Mouse (Mus musculus): ENCODE results near the gene Map3k11. TPM values are rescaled to one million over a fixed set of nuclear protein-coding genes. Genes with fewer than 3 reads are reported as not detected.

The Map3k11 gene
- total RNA-seq, 2 experiments from 2014 or later, result 16.1 to 17.2 TPM

GRCm38 (mm10) chr19:5704163-5704800 is 15.7 kb downstream of the Map3k11 start, which contains the start of gene Kcnk7:
Gene Kcnk7 (plus strand): TSS chr19:5704367.
- DNase-seq (ENCODE audit: low spot score in 2 of 2), result peak in 1 of 2 experiments; percentile 61
- intact Hi-C loops (cut with DNase I), result no loop called here

GRCm38 (mm10) chr19:5704801-5705571 is 16.4 kb downstream of the Map3k11 start:
- intact Hi-C loops (cut with DNase I), result no loop called here
- no peak for DNase-seq (ENCODE audit: low spot score in 2 of 2)

DNA sequence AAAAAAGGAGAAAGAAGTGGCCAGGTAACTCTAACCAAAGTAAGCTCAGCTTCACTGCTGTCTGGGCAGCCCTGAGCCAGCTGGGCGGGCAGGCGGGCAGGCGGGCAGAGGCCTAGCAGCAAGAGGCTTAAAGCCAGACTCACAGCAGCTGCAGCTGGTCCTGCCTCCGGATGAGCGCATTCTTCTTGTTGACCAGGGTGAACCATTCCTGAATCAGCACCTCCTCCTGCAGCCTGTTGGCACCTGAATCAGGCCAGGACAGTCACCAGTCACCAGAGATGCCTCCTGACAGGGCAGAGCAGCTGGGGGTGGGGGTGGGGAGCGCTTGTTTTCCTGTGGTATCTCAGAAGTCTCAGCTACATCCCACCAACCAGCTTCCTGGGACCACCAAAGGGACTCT is 21.5 kb downstream of the Map3k11 start:
- DNase-seq (ENCODE audit: low spot score in 2 of 2), result no peak
- intact Hi-C loops (cut with DNase I), result loop anchor here (5.0 kb wide), 1 partner anchor 167 kb away; the partner anchor contains the start of genes Frmd8 and Slc25a45

- intact Hi-C loops (cut with DNase I), result loop anchor here (5.0 kb wide), 1 partner anchor 167 kb away; the partner anchor contains the start of genes Frmd8 and Slc25a45
- DNase-seq (ENCODE audit: low spot score in 2 of 2), result no peak
Observed at GRCm38 (mm10) chr19:5710581-5710980, 22.0 kb downstream of the Map3k11 start.

- peak; percentile 64 to 82 for DNase-seq (ENCODE audit: low spot score in 2 of 2)
- intact Hi-C loops (cut with DNase I), result loop anchor here (1.0 to 5.0 kb wide), 3 partner anchors 17 to 166 kb away; partner anchors contain the start of genes Frmd8 and Slc25a45
Observed at GRCm38 (mm10) chr19:5711218-5711617, 22.7 kb downstream of the Map3k11 start.

DNA sequence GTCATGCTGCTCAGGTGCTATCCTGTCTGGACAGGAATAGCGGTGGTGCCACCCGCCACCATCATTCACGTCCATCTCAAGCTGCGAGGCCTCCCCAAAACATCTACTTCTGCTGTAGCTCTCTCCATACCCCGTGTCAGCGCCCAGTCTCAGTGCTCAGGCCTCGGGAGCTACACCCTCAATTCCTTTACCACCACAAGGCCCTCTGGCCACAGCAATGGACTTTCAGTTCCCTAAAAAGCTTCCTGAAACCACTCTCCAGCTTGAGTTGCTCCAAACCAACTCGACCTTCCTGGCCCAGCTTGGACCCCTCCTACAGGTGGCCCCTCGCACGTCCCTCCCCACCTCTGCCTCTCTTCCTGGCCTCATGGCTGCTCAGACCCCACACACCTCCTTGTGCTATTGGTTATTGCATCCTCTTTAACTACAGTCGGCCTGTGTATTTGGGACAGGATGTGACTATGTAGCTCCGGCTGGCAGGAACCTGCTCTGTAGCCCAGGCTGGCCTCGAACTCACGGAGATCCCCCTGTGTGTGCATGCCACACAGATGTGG is 23.4 kb downstream of the Map3k11 start:
- intact Hi-C loops (cut with DNase I), result loop anchor here (1.0 to 5.0 kb wide), 3 partner anchors 16 to 165 kb away; partner anchors contain the start of genes Frmd8 and Slc25a45
- DNase-seq (ENCODE audit: low spot score in 2 of 2), result no peak

GRCm38 (mm10) chr19:5713255-5713654 is 24.7 kb downstream of the Map3k11 start:
- DNase-seq (ENCODE audit: low spot score in 2 of 2), result no peak
- intact Hi-C loops (cut with DNase I), result loop anchor here (5.0 kb wide), 1 partner anchor 164 kb away; the partner anchor contains the start of genes Frmd8 and Slc25a45

DNA sequence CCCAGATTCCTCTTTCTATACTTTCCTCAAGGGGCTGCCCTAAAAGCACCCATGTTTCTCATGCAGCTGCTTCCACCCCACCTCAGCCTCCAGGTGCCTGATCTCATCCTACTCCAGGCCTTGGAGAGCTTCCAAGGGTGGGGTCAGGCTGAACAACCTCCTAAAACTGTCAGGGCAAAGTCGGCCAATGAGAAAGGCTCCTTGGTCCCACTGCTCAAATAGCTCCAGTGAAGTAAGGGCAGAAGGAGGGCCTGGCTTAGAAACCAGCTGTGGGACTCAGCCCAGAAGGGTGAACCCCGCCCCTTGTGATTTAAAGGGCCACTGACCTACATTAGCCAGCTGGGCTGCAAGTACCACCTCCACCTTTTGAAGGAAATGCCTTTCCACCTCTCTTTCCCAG is 25.2 kb downstream of the Map3k11 start:
- intact Hi-C loops (cut with DNase I), result loop anchor here (5.0 kb wide), 1 partner anchor 164 kb away; the partner anchor contains the start of genes Frmd8 and Slc25a45
- no peak for DNase-seq (ENCODE audit: low spot score in 2 of 2)

DNA sequence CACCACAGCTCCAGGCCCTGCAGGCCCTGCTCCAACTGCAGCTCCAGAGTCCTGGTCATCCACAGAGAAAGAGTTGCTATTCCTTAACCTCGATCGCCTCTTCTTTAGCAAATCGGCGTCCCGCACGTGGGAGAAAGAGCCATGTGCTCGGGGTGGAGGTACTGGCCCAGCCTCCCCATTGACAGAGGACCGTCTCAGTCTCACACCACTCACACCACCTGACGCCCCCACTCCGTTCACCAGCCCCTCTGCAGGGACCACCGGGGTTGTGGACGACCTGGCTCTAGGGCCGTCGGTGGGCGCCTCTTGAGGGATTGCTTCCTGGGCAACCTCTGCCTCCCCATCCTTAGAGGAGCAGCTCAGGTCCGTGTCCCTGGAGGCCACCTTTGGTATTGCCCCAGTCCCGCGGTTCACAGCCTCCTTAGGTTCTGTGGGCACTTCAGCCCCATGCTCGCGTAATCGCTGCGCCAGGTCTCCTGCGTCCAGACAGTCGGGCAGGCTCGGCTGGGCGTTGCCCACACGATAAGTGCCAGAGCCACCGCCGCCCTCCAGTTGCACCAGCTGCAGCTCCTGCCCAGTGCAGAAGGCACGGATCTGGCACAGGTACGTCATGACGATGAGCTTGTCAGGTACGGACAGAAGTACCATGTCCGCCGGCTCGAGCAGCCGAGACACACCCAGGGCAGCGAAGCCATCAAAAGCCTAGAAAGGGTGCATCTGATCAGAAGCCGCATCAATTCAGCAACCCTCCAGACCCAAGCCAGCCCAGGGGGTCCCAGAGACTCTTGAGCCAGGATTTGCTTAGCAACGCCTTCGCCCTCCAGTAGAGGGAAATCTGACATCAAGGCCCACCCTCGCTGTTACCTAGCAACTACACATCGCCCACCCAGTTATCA is 27.5 kb downstream of the Map3k11 start:
- intact Hi-C loops (cut with DNase I), result no loop called here
- DNase-seq (ENCODE audit: low spot score in 2 of 2), result peak; percentile 55 to 59

- DNase-seq (ENCODE audit: low spot score in 2 of 2), result no peak
- intact Hi-C loops (cut with DNase I), result no loop called here
Observed at GRCm38 (mm10) chr19:5716955-5717354, 28.4 kb downstream of the Map3k11 start.

GRCm38 (mm10) chr19:5721233-5721632 is 32.7 kb downstream of the Map3k11 start:
- no peak for DNase-seq (ENCODE audit: low spot score in 2 of 2)
- intact Hi-C loops (cut with DNase I), result no loop called here

GRCm38 (mm10) chr19:5722848-5723425 is 34.4 kb downstream of the Map3k11 start:
- intact Hi-C loops (cut with DNase I), result no loop called here
- DNase-seq (ENCODE audit: low spot score in 2 of 2), result no peak

GRCm38 (mm10) chr19:5723934-5724548 is 35.5 kb downstream of the Map3k11 start:
- intact Hi-C loops (cut with DNase I), result no loop called here

DNA sequence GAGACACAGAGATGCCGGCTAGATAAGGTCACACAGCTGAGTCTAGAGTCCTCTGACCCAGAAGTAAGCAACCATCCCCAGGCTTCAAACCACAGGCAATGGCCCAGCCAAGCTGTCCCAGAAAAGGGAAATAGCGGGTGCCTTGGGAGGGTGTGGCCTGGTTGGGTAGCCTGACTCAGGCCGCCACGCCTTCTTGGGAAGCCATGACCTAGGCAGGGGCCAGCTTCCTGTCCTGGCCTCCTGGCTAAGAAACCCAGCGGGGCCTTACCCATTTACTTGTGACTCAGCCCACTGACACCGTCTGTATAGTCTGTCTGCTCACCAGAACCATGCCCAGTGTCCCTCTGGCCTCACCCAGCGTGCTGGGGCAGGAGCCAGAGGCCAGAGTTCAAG is 36.0 kb downstream of the Map3k11 start:
- DNase-seq (ENCODE audit: low spot score in 2 of 2), result peak in 1 of 2 experiments; percentile 36
- intact Hi-C loops (cut with DNase I), result no loop called here

More at GRCm38 (mm10) chr19:5723934-5724548, 35.5 kb downstream of the Map3k11 start:
- DNase-seq (ENCODE audit: low spot score in 2 of 2), result no peak

DNA sequence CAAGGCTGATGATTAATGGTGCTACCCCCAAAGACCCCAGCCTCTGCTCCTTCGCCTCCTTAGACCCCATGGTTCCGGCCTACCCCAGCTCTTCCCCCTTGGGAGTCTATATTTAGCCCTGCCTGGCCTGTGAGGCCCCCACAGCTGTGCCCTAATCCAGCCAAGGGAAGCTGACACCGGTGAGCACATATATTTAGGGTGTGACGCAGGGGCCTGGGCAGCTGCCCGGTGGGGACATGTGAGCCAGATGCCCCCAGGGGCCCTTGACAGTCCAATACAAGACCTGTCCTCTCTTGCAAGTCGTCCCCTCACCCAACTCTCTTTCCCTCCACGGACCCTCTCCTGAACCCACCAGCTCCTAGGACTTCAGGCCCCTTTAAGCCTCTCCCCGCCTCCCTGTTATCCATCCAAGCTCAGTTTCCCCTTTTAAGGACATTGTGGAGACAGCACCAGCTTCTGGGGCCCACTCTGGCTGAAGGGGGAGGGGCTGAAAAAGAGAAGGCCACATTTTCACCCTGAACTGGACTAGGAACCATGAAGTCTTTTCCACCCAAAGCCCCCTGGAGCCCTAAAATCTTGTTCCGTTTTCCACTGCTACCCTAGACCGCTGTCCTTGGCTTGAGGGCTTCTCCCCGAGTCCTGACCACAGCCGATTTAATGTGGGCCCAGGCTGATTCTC is 36.6 kb downstream of the Map3k11 start:
- no peak for DNase-seq (ENCODE audit: low spot score in 2 of 2)
- intact Hi-C loops (cut with DNase I), result no loop called here

GRCm38 (mm10) chr19:5725767-5726515 is 37.4 kb downstream of the Map3k11 start, which contains the start of gene Ehbp1l1:
Gene Ehbp1l1 (minus strand): TSS chr19:5726317.
- intact Hi-C loops (cut with DNase I), result no loop called here
- DNase-seq (ENCODE audit: low spot score in 2 of 2), result no peak

DNA sequence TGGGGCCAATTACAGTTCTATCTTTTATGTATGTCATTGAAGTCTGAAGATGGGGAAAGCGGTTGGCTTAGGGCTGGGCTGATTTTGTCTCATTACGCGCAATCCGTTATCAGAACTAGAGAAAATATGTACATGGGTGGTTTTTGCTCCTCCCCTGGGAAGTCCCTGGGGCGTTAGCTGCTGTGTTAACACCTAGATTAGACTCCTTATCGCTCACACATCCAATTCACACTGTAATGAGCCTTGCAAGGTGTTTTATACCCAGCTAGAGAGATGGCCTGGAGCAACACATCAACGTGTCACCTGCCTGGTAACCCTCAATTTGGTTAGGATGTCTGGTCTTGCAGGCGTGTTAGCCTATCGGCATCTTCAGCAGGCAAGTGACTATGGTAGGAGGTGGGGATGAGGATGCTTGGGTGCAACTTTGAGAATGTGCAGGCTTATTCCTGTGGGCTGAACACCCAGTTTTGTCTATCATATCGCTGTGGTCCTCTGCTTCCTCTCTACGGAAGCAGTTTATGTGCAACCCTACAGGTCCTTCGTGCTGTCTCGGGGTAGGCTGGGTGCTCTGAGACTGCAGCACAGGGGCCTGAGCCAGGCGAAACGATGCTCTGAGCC is 38.5 kb downstream of the Map3k11 start:
- no peak for DNase-seq (ENCODE audit: low spot score in 2 of 2)
- intact Hi-C loops (cut with DNase I), result no loop called here
